Mouse (Mus musculus) heart, postnatal 0 days (tissue): Measurements from ENCODE around the gene Epas1.

Experiments
- CTCF ChIP-seq: IDR thresholded peaks from 2 replicates; pipeline ENCODE4 v1.5.1; 2016; ENCODE audit warnings: antibody characterized with exemption, control low read depth, low read depth
- EP300 ChIP-seq: IDR thresholded peaks from 2 replicates; pipeline ENCODE4 v1.6.1; 2016; ENCODE audit warnings: antibody characterized with exemption, low read depth

- no peak for TF ChIP-seq CTCF
- TF ChIP-seq EP300 = no peak
Observed at GRCm38 (mm10) chr17:86772929-86773588, 19.6 kb downstream of the Epas1 start.
